Mouse (Mus musculus) kidney, adult 2 months (tissue): Measurements from ENCODE around the gene 4933428G20Rik.

Experiments
- CTCF ChIP-seq: fragments of 200-500 bp; conservative IDR thresholded peaks from 2 replicates; pipeline ENCODE4 v1.5.1; 2011; ENCODE audit warnings: low read depth, mild to moderate bottlenecking, control low read depth, low read length, moderate library complexity, mixed read lengths; ENCODE audit not compliant: insufficient read depth, insufficient read length
- POLR2A ChIP-seq: fragments of 200-500 bp; IDR thresholded peaks from one replicate; pipeline ENCODE4 v1.6.1; 2011; ENCODE audit warnings: low read depth, low read length, control low read depth

DNA sequence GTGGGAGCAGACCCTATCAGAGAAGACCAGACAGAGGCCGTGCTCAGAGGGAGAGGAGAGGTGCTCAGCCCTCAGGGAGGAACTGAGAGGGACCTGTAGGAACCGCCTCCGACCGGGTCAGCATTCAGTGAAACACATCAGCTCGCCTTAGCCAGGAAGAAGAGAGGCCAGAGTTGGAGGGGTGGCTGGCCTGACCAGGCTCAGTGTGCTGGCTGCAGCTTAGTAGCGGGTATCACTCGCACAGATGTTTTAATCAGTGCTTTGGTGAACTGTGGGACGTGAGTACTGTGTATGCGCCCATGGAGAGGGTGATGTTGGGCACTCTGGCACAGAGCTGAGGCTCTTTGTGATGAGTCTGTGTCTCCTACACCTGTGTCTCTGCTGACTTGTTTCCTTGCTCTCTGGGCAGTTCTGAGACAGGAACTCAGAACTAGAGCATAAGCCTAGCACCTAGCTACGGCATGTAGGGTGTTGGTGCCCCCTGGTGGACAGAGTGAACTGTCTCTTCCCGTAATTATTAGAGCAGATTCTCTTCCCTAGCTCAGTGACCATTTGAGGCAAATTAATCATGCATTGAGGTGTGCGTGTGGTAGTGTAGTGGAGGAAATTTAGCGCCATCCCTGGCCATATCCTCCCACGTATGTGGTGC is 31.4 kb downstream of the 4933428G20Rik start:
- TF ChIP-seq CTCF (peak; percentile 98), POLR2A (no peak)
